Mouse (Mus musculus): ENCODE data around the gene Usp2.

Gene Usp2

GRCm38 (mm10) chr9:44125546-44126428, 59.0 kb downstream of the Usp2 start:
- peak; percentile 88 to 92 for DNase-seq

DNA sequence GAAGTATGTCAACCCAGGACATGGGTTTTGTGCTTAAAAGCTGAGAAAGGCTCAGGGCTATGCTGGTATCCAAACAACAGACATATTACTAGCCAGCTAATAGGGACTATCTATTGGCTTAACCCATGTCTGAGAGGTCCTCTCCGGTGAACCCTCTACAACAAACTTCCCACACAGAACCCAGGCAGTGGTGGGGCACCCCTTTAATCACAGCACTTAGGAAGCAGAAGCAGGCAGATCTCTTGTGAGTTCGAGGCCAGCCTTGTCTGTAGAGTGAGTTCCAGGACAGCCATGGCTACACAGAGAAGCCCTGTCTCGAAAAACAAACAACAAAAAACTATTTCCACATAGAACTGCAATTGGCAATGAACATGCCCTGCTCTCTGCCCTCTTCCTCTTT, 59.9 kb downstream of the Usp2 start:
- no peak for DNase-seq

GRCm38 (mm10) chr9:44127351-44127801, 60.6 kb downstream of the Usp2 start:
- no peak for DNase-seq

DNA sequence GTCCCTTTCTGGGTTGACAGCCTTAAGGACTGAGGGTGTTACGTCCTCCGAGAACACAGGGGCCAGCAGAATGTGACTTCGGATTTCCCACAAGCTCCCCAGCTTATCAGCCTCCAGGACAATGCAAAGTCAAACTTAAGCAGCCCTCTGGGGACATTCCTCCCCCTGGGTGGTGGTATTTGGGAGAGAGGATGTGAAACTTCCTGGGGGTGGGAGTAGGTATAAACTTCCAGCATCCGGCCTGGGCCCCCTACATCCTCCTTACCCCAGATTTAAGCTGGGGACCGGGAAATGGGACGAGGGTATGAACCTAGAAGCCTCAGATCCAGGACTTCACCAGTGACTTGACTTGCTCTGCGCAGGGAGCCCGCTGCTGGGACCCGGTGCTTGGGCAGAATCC, 62.8 kb downstream of the Usp2 start:
- DNase-seq: no peak

DNA sequence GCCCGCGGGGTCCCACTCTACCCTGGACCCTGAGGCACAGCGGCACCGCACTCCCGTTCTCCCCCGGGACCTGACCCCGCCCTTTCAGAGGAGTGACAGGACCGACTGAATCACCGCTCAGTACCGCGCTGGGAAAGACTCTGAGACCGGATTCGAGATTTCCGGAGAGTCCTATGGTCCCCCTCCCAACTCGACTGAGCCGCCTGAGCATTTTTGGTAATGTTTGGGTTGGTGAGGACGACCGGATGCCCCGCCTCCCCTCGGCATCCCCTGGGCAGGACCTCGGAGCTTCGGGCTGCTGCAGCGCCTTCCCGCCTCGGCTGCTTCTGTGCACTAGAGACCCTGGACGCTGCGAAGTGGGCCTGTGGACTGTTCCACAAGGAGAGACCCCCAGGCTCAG, 63.2 kb downstream of the Usp2 start:
- DNase-seq: peak; percentile 52 to 57

- no peak for DNase-seq
Measured at GRCm38 (mm10) chr9:44130581-44131275, 63.9 kb downstream of the Usp2 start.

- DNase-seq: no peak
Measured at GRCm38 (mm10) chr9:44131276-44131590, 64.4 kb downstream of the Usp2 start.

- no peak for DNase-seq
Measured at GRCm38 (mm10) chr9:44132200-44132599, 65.4 kb downstream of the Usp2 start.

DNA sequence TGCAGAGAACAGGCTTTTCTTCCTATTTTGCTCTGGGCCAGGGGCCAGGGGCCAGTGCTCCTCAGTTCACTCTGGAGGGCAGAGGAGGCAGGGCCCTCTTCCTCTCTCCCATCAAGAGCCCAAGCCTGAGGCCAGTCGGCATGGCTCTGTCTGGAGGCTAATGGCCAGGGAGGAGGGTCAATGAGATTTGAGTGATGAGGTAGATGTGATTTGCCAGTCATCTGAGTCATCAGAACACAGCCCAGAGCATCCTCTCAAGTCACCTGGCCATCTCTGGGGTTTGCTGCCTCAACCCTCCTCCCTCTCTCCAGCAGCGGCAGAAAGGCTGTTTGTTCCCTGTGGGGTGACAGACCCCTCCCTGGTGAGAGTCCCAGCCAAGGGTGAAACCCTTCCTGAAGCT, 66.5 kb downstream of the Usp2 start:
- DNase-seq: peak; percentile 48 to 49

DNA sequence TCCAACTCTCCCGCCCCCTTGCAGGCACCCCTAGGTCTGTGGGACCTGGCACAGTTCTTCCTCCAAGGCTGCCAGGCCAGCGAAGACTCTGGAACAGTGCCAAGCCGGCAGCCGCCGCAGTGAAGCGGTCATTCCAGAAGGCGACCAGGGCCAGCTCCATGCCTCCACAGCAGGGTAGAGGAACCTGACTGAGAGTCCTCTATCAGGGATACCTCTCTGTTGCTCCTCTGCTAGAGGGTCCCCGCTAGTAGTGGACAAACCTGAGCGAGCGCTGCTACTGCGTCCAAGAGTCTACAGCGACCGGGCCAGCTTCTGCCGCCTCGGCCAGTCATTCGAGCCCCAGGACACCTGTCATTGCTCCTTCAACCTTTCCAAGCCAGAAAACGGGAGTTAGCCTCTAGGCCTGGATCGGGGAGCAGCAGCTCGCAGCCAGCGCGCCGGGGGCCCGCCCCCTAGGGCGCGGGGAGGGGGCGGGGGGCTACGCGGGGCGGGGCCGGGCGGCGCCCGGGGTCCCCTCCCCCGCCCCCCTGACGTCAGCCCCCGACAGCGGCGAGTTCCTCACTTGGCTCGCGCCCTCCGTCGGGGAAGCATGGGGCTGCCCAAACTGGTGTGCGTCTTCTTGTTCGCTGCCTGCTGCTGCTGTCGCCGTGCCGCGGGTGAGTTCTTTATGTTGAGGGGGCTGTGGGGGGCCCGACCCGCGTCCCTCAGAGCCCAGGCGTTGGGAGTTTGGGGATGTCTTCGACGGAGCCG, 67.5 kb downstream of the Usp2 start, which contains the start of gene Mcam:
Mcam (plus strand) TSS at position 369 of the 750 bp plus-strand sequence.
- peak; percentile 91 to 92 for DNase-seq

- DNase-seq: peak; percentile 79 to 84
Measured at GRCm38 (mm10) chr9:44134851-44135730, 68.3 kb downstream of the Usp2 start.

DNA sequence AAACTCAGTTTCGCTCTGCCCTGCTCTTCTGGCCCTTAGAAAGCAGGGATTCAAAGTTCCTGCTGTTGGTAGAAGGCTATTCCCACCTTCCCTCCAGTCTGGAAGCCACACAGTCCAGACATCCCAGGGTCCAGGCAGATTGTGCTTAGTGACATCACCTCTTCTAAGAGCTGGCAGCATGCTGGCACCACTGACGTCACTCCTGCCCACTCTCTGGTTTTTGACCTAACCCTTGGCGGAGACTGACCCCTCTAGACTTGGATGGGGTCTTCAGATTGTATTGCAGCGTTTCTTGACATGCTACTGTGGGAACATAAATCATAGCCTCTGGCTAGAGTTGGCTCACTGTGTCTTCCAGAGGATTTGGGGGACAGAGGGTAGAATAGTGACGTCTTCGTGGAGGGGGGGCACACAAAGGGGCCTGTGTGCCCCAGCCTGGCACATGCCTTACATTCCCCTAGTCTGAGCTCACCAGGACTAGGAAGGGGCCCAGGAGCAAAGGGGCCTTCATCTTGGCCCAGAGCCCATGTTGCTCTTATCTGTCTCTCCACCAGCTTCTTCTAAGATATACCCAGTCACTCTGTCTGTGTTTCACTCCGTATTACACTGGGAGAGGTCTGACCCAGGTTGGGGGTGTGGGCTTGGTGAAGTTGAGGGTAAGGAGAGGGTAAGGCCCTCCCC, 69.0 kb downstream of the Usp2 start:
- peak; percentile 65 to 66 for DNase-seq

DNA sequence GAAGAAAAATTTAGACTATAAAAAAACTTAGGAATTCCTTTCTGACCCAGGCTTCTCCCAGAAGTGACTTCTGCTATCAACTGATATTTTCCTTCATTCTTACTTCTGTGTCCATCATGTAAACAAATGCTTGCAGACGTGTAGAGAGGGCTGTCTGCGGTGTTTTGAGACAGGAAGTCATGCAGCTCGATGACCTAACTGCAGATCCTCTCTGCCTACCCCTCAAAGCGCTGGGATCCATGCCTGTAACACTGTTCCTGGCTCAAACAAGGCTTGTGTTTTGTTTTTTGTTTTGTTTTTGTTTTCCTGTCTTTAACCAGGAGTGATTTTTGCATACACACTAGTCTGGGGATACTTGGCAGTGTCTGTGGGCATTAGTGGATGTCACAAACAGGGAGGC, 71.0 kb downstream of the Usp2 start:
- no peak for DNase-seq

GRCm38 (mm10) chr9:44141951-44142350, 75.1 kb downstream of the Usp2 start:
- DNase-seq: no peak

- peak in 1 of 2 experiments; percentile 9 for DNase-seq
Measured at GRCm38 (mm10) chr9:44143421-44143820, 76.6 kb downstream of the Usp2 start.

DNA sequence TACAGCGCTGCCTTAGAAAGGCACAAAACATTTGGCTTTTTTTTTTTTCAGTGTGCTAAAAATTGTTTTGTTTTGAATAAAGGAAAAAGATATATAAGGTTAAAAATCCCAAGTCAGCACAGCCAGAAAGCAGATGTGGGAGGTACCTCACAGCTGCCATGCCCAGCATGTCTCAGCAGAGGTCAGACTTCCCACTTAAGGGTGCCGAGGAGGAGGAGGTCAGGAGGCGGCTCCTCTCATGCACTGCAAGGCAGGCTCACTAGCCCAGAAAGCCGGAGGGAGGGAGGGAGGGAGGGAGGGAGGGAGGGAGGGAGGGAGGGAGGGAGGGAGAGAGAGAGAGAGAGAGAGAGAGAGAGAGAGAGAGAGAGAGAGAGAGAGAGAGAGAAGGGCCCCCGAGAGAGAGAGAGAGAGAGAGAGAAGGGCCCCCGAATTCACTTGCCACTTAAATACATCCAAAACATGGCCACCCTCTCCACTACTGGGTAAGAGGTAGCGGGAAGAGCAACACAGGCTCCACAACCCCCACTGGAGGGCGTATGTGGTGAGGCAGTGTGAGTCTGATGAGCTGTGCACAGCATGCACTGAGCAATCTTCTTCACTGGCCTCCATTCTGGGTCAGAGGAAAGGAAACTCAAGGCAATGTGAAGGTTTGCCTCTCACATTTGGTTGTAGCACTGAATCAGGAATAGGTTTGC, 77.3 kb downstream of the Usp2 start:
- peak in 1 of 2 experiments; percentile 74 for DNase-seq

- peak; percentile 81 to 83 for DNase-seq
Measured at GRCm38 (mm10) chr9:44144718-44145060, 77.9 kb downstream of the Usp2 start.

Measured in cerebellum, postnatal 25 days (tissue).